8 mouse cellular contexts compared by ENCODE assay signal in the genomic region with DNA sequence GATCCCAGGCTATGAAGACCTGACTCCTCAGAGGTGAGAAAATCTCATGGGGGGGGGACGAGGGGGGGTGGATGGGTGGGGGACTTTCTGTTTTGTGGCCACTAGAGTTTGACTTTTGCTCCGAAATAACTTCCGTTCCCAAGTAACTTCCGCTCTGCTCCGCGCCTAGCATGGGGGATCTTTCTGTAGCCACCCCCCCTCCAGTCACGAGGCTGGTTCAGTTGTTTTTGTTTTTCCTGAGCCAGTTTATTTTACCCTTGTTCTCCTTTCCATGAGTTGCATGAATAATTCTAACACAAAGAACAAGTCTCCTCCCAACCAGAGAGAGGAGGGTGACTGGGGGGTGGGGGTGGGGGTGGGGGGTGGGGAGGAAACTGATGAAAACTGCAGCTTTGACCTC.
DNase-seq lines count a peak whose midpoint lies in the region; ATAC-seq and TF ChIP-seq lines count a peak whose summit lies in the region.

No protein-coding gene starts in this region.

- H3K27me3 ChIP-seq in forebrain, embryonic 15.5 days = 0 out of 2 replicates have a peak, but pooled peaks cover 5% of the 10 kb centered on the region

- peak overlapping the region; percentile 23 for H3K4me2 ChIP-seq in forebrain, embryonic 15.5 days (replicated peaks)

- no peak overlapping the region for H3K4me3 ChIP-seq in forebrain, embryonic 15.5 days
- H3K4me3 ChIP-seq in layer of hippocampus, adult 2 months = no peak overlapping the region

- H3K9me3 ChIP-seq in forebrain, embryonic 15.5 days = no peaks in the 10 kb centered on the region

- H3K4me1 ChIP-seq in forebrain, embryonic 15.5 days = peaks cover 47% of the 10 kb centered on the region

- H3K27ac ChIP-seq in forebrain, embryonic 15.5 days (replicated peaks) = no peak overlapping the region; the same call in 1 of the 2 replicates
- H3K27ac ChIP-seq in layer of hippocampus, adult 2 months = no peak overlapping the region

- H3K9ac ChIP-seq in forebrain, embryonic 15.5 days (replicated peaks) = no peak overlapping the region

- no peaks in the 10 kb centered on the region for H3K36me3 ChIP-seq in forebrain, embryonic 15.5 days

- intact Hi-C loops in heart, postnatal 36 days (cut with DNase I) = no loop called here
- intact Hi-C loops in gastrocnemius, postnatal 36 days (cut with DNase I) = no loop called here

- no peak for ATAC-seq in forebrain, embryonic 15.5 days (replicated peaks)
- peak; percentile 80 for ATAC-seq in monocyte, adult 5-6 weeks (replicated peaks; ENCODE audit: insufficient number of reproducible peaks, low FRiP score, low TSS enrichment, poor library complexity, severe bottlenecking)

- TF ChIP-seq CTCF in layer of hippocampus, adult 2 months (conservative IDR thresholded peaks at IDR 0.05) = no peak

- peak; percentile 90 for DNase-seq in heart, adult 11 months
- DNase-seq in heart, postnatal 36 days = no peak
- peak; percentile 38 to 47 for DNase-seq in kidney, postnatal 36 days
- no peak for DNase-seq in layer of hippocampus, adult 2 months (ENCODE audit: low spot score in 2 of 2)
- DNase-seq in yolk sac, embryonic 10.5 days (ENCODE audit: low spot score) = no peak
- no peak for DNase-seq in gastrocnemius, postnatal 36 days

- 0% methylated on average over 7 of the region's 7 CpGs for WGBS in forebrain, embryonic 15.5 days

Comparison
In these comparisons a context has a peak if more than half of its experiments do, and no peak if none do; other contexts are left out.
1. DNase-seq: peak in heart, adult 11 months (single experiment) and kidney, postnatal 36 days (2 of 2); none in heart, postnatal 36 days (0 of 2), layer of hippocampus, adult 2 months (0 of 2), yolk sac, embryonic 10.5 days (single experiment) and gastrocnemius, postnatal 36 days (0 of 2).